In genomic region chr3:62938601-62939000, GRCm38 (mm10) we compare ENCODE assay signal across 25 mouse cellular contexts.
A peak's percentile ranks its signal among the peaks of the same experiment; 100 is the strongest.
DNase-seq lines count a peak whose midpoint lies in the region; ATAC-seq and TF ChIP-seq lines count a peak whose summit lies in the region.
"Had no signal": no experiment of that assay in that cellular context is flagged by ENCODE, and none has a peak within 500 bp of the region (broad histone marks: within the 10 kb centered on the region; RNA-seq: fewer than 3 reads in every experiment).

No protein-coding gene starts in this region.

- TF ChIP-seq CTCF in forebrain, postnatal 0 days (IDR thresholded peaks at IDR 0.05; ENCODE audit: low read depth) = no peak
- TF ChIP-seq CTCF in brain, embryonic 14.5 days (IDR thresholded peaks at IDR 0.05; ENCODE audit: borderline replicate concordance, extremely low read depth, insufficient read depth, insufficient read length) = no peak

- TF ChIP-seq POLR2A in brain, embryonic 14.5 days (IDR thresholded peaks at IDR 0.05; ENCODE audit: borderline replicate concordance, extremely low read depth, insufficient read depth, insufficient read length, poor library complexity, severe bottlenecking) = no peak

- H3K4me1 ChIP-seq in forebrain, postnatal 0 days (ENCODE audit: insufficient read depth) = no peaks in the 10 kb centered on the region
- H3K4me1 ChIP-seq in forebrain, embryonic 10.5 days = peaks cover 7% of the 10 kb centered on the region
- peaks cover 1 to 5% of the 10 kb centered on the region in 2 experiments; a peak in 2 of 4 replicates for H3K4me1 ChIP-seq in ES-E14 (ENCODE audit: control insufficient read depth in 2 of 2, insufficient read depth in 2 of 2, low read length in 2 of 2, poor library complexity in 1 of 2)
- H3K4me1 ChIP-seq: embryonic facial prominence, embryonic 12.5 days; embryonic facial prominence, embryonic 15.5 days; hindbrain, embryonic 12.5 days; hindbrain, embryonic 15.5 days had no signal

- no peaks in the 10 kb centered on the region for H3K27me3 ChIP-seq in forebrain, postnatal 0 days (ENCODE audit: insufficient read depth, low read length)
- H3K27me3 ChIP-seq in forebrain, embryonic 10.5 days (ENCODE audit: poor library complexity, severe bottlenecking) = no peaks in the 10 kb centered on the region
- H3K27me3 ChIP-seq: embryonic facial prominence, embryonic 12.5 days; embryonic facial prominence, embryonic 15.5 days; hindbrain, embryonic 12.5 days; hindbrain, embryonic 15.5 days had no signal

- in situ Hi-C loops in ES-E14 (cut with MboI; ENCODE audit: low sequenced_read_pairs in 2 of 2, unreplicated experiment in 2 of 2) = no loop called here

- H3K9ac ChIP-seq in forebrain, postnatal 0 days = no peak overlapping the region
- no peak overlapping the region for H3K9ac ChIP-seq in ES-E14 (ENCODE audit: insufficient read depth, low read depth, low read length, poor library complexity, severe bottlenecking)
- H3K9ac ChIP-seq: embryonic facial prominence, embryonic 12.5 days; embryonic facial prominence, embryonic 15.5 days; hindbrain, embryonic 12.5 days; hindbrain, embryonic 15.5 days had no signal

- no peak for DNase-seq in forebrain, postnatal 0 days
- DNase-seq in forebrain, embryonic 10.5 days (ENCODE audit: extremely low spot score, low spot score) = no peak
- DNase-seq in ES-CJ7 (ENCODE audit: low read depth, low spot score) (peak; percentile 78), ES-E14 (ENCODE audit: low read depth, low spot score) (peak; percentile 51)
- DNase-seq in brain, embryonic 14.5 days (ENCODE audit: low read depth) = peak; percentile 26
- DNase-seq: adrenal gland, postnatal 10 days; adrenal gland, postnatal 36 days; cerebellum, adult 11 months; cerebellum, adult 2 months; cerebellum, adult 9-11 months; cerebellum, postnatal 25 days; gastrocnemius, adult 2 months; gastrocnemius, postnatal 14 days; heart, adult 11 months; kidney, adult 11 months had no signal

- ATAC-seq in forebrain, postnatal 0 days = peak; percentile 34; the same call in 1 of the 2 replicates
- ATAC-seq in megakaryocyte-erythroid progenitor cell, adult 5-6 weeks (replicated peaks; ENCODE audit: low FRiP score, low TSS enrichment, poor library complexity, severe bottlenecking) = no peak
- ATAC-seq: CD4-positive, CD25-positive, alpha-beta regulatory T cell, adult 4 months; forebrain, embryonic 16.5 days; Patski had no signal

- H3K36me3 ChIP-seq in forebrain, postnatal 0 days (ENCODE audit: insufficient read depth) = no peaks in the 10 kb centered on the region
- H3K36me3 ChIP-seq in forebrain, embryonic 10.5 days (replicated peaks) = no peaks in the 10 kb centered on the region
- H3K36me3 ChIP-seq in ES-E14 (ENCODE audit: control insufficient read depth, insufficient read depth, low read length, poor library complexity, severe bottlenecking) = no peaks in the 10 kb centered on the region
- H3K36me3 ChIP-seq: embryonic facial prominence, embryonic 12.5 days; embryonic facial prominence, embryonic 15.5 days; G1E; hindbrain, embryonic 12.5 days; hindbrain, embryonic 15.5 days had no signal

- H3K4me3 ChIP-seq in forebrain, postnatal 0 days (ENCODE audit: low read depth, low read length) = no peak overlapping the region
- H3K4me3 ChIP-seq in forebrain, embryonic 10.5 days = no peak overlapping the region
- H3K4me3 ChIP-seq in ES-E14 (ENCODE audit: insufficient read depth in 1 of 2, low read depth in 1 of 2, low read length in 2 of 2, poor library complexity in 1 of 2, severe bottlenecking in 1 of 2) = no peak overlapping the region
- H3K4me3 ChIP-seq: embryonic facial prominence, embryonic 12.5 days; embryonic facial prominence, embryonic 15.5 days; gastrocnemius, adult 2 months; hindbrain, embryonic 12.5 days; hindbrain, embryonic 15.5 days had no signal

- 44% methylated on average over 1 of the region's 1 CpGs for WGBS in forebrain, postnatal 0 days
- WGBS in forebrain, embryonic 10.5 days = 69% methylated on average over 1 of the region's 1 CpGs

- no peak overlapping the region for H3K4me2 ChIP-seq in forebrain, postnatal 0 days (ENCODE audit: low read depth)
- H3K4me2 ChIP-seq: embryonic facial prominence, embryonic 12.5 days; embryonic facial prominence, embryonic 15.5 days; heart, embryonic 11.5 days; hindbrain, embryonic 12.5 days; hindbrain, embryonic 15.5 days had no signal

- no peak overlapping the region for H3K27ac ChIP-seq in forebrain, postnatal 0 days (ENCODE audit: low read depth, low read length)
- H3K27ac ChIP-seq in forebrain, embryonic 10.5 days = no peak overlapping the region
- H3K27ac ChIP-seq in ES-E14 (ENCODE audit: insufficient read depth, low read depth, low read length, poor library complexity, severe bottlenecking) = no peak overlapping the region
- H3K27ac ChIP-seq: embryonic facial prominence, embryonic 12.5 days; embryonic facial prominence, embryonic 15.5 days; gastrocnemius, adult 2 months; hindbrain, embryonic 12.5 days; hindbrain, embryonic 15.5 days had no signal

- H3K9me3 ChIP-seq in forebrain, postnatal 0 days (ENCODE audit: low read length) = no peaks in the 10 kb centered on the region
- H3K9me3 ChIP-seq in forebrain, embryonic 10.5 days = no peaks in the 10 kb centered on the region
- H3K9me3 ChIP-seq in ES-E14 (ENCODE audit: control insufficient read depth, insufficient read depth, low read depth, low read length) = no peaks in the 10 kb centered on the region
- H3K9me3 ChIP-seq: embryonic facial prominence, embryonic 12.5 days; embryonic facial prominence, embryonic 15.5 days; G1E; hindbrain, embryonic 12.5 days; hindbrain, embryonic 15.5 days had no signal

TF ChIP-seq in ES-E14, 5 proteins besides CTCF, POLR2A, EP300 and RAD21:
- no peak for TF ChIP-seq HCFC1 (IDR thresholded peaks at IDR 0.05; ENCODE audit: borderline replicate concordance, insufficient read depth, low read length)
- TF ChIP-seq ZNF384 (IDR thresholded peaks at IDR 0.05; ENCODE audit: low read depth, low read length) = no peak
- TF ChIP-seq ZC3H11A (IDR thresholded peaks at IDR 0.05; ENCODE audit: borderline replicate concordance, low read depth, low read length) = no peak
- TF ChIP-seq CHD2 (IDR thresholded peaks at IDR 0.05; ENCODE audit: low read depth, low read length) = 0 out of 2 replicates have a peak, but pooled peaks have one; percentile 32
- no peak for TF ChIP-seq MAFK (IDR thresholded peaks at IDR 0.05; ENCODE audit: insufficient read depth, low read depth, low read length)

Comparison
In these comparisons a context has a peak if more than half of its experiments do, and no peak if none do; other contexts are left out.
1. DNase-seq: peak in ES-CJ7 (single experiment), ES-E14 (single experiment) and brain, embryonic 14.5 days (single experiment); none in forebrain, postnatal 0 days (single experiment) and forebrain, embryonic 10.5 days (single experiment).